Mouse (Mus musculus): ENCODE measurements at regions not wholly inside any gene's neighbourhood (a gene's known extent, or its start where the extent isn't known, plus 50 kb on each side); places are given as distances from the start of the nearest gene placed in this dataset.

DNA sequence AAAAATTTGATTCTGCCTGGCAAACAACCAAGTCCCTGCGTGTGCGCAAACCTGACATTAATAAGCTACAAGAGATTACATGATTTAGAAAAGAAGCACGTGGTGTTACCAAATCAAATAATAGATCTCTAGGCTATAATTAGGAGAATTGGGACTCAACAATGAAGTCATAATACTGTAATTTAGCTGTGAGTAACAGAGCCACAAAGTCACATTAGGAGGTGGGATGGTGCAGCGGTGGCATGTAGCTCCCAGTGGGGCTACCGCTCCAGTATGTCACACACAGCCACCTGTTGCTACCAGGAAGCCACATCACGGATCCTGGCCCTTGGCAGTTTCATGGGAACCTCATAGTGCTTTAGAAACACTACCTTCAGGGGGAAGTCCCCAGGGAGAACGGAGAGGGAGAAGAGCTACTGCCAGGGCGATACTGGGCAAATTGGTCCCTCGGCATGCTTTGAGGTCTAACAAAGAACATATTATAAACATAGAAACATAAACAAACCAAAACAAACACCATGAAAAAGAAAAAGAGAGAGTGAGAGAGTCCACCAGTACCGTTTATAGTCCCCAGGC lies 551.2 kb downstream of the Insc start:
- Histone ChIP-seq H3K4me2 (ENCODE audit: low read depth) (no peak overlapping the region), H3K27ac (no peak overlapping the region), H3K4me1 (replicated peaks; ENCODE audit: control insufficient read depth in 2 of 2, insufficient read depth in 2 of 2, low read length in 1 of 2) (no peaks in the 10 kb centered on the region), H3K4me3 (ENCODE audit: insufficient read depth in 1 of 2, low read depth in 2 of 2, low read length in 2 of 2) (no peak overlapping the region), H3K27me3 (ENCODE audit: control insufficient read depth, insufficient read depth, low read length) (no peaks in the 10 kb centered on the region), H3K9me3 (ENCODE audit: control insufficient read depth, low read length) (no peaks in the 10 kb centered on the region), H3K36me3 (replicated peaks; ENCODE audit: control insufficient read depth, insufficient read depth, low read depth) (no peaks in the 10 kb centered on the region), H3K9ac (replicated peaks) (no peak overlapping the region)
- 64% methylated on average over 10 of the region's 10 CpGs for WGBS (ENCODE audit: insufficient replicate concordance)
- ATAC-seq (ENCODE audit: insufficient read depth) (no peak), DNase-seq (ENCODE audit: low read depth in 3 of 3, low spot score in 3 of 3) (no peak)
- no peak for TF ChIP-seq EP300 (IDR thresholded peaks at IDR 0.05; ENCODE audit: low read depth)
- TF ChIP-seq CTCF (IDR thresholded peaks at IDR 0.05; ENCODE audit: low read depth): no peak

DNA sequence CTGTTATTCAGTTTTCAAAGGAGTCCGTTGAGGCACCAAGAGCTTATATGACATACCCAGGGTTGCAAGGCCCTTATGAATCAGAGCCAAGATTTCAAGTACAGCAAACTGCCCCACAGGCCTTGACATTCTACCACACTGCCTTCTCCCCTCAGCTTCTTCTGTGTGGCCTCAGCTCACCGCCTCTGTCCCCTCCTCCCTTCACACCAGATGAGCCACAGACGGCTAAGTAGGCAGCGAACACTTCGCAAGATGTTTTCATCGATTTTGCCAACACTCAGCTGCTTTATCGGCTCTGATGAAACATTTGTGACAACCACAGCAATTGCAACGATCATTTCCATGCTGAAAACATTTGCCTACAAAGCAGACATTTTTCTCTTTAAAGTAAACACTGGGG lies 556.7 kb downstream of the Insc start:
- DNase-seq (ENCODE audit: low read depth in 3 of 3, low spot score in 3 of 3): no peak
- WGBS (ENCODE audit: insufficient replicate concordance): 64% methylated on average over 8 of the region's 8 CpGs

DNA sequence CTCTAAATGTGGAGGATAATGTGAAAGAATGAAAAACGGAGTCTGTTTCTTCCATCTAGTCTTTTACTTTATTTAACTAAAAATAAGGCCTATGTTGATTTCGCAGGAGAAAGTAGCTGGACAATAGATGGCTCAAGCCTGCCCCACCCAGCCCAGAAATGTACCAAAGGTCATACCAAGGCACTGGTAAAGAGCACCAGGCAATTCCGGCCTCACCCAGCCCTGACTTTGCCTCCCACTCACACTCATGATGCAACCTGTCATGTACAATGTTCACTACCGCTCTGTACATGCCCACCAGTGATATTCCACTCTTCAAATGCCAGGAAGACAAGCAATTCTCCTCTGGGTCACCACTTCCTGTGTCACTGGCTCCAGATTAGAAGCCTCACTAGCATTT lies 564.9 kb downstream of the Insc start:
- 46% methylated on average over 4 of the region's 4 CpGs for WGBS (ENCODE audit: insufficient replicate concordance)
- no peak for ATAC-seq (ENCODE audit: insufficient read depth)
- Histone ChIP-seq H3K9ac (replicated peaks) (no peak overlapping the region), H3K27me3 (ENCODE audit: control insufficient read depth, insufficient read depth, low read length) (no peaks in the 10 kb centered on the region), H3K9me3 (ENCODE audit: control insufficient read depth, low read length) (no peaks in the 10 kb centered on the region), H3K4me1 (replicated peaks; ENCODE audit: control insufficient read depth in 2 of 2, insufficient read depth in 2 of 2, low read length in 1 of 2) (no peaks in the 10 kb centered on the region), H3K27ac (no peak overlapping the region), H3K36me3 (replicated peaks; ENCODE audit: control insufficient read depth, insufficient read depth, low read depth) (no peaks in the 10 kb centered on the region), H3K4me3 (ENCODE audit: insufficient read depth in 1 of 2, low read depth in 2 of 2, low read length in 2 of 2) (no peak overlapping the region), H3K4me2 (ENCODE audit: low read depth) (no peak overlapping the region)
- DNase-seq (ENCODE audit: low read depth in 3 of 3, low spot score in 3 of 3): no peak
- TF ChIP-seq EP300 (IDR thresholded peaks at IDR 0.05; ENCODE audit: low read depth) (no peak), CTCF (IDR thresholded peaks at IDR 0.05; ENCODE audit: low read depth) (no peak)

More for the DNA sequence above, 556.7 kb downstream of the Insc start:
- H3K27me3 ChIP-seq (ENCODE audit: control insufficient read depth, insufficient read depth, low read length): no peaks in the 10 kb centered on the region
- no peak overlapping the region for H3K4me2 ChIP-seq (ENCODE audit: low read depth)
- H3K4me1 ChIP-seq (replicated peaks; ENCODE audit: control insufficient read depth in 2 of 2, insufficient read depth in 2 of 2, low read length in 1 of 2): no peaks in the 10 kb centered on the region
- TF ChIP-seq CTCF (IDR thresholded peaks at IDR 0.05; ENCODE audit: low read depth) (no peak), EP300 (IDR thresholded peaks at IDR 0.05; ENCODE audit: low read depth) (no peak)
- no peak overlapping the region for H3K9ac ChIP-seq (replicated peaks)
- no peaks in the 10 kb centered on the region for H3K36me3 ChIP-seq (replicated peaks; ENCODE audit: control insufficient read depth, insufficient read depth, low read depth)
- H3K9me3 ChIP-seq (ENCODE audit: control insufficient read depth, low read length): no peaks in the 10 kb centered on the region
- no peak overlapping the region for H3K27ac ChIP-seq
- no peak for ATAC-seq (ENCODE audit: insufficient read depth)
- no peak overlapping the region for H3K4me3 ChIP-seq (ENCODE audit: insufficient read depth in 1 of 2, low read depth in 2 of 2, low read length in 2 of 2)

DNA sequence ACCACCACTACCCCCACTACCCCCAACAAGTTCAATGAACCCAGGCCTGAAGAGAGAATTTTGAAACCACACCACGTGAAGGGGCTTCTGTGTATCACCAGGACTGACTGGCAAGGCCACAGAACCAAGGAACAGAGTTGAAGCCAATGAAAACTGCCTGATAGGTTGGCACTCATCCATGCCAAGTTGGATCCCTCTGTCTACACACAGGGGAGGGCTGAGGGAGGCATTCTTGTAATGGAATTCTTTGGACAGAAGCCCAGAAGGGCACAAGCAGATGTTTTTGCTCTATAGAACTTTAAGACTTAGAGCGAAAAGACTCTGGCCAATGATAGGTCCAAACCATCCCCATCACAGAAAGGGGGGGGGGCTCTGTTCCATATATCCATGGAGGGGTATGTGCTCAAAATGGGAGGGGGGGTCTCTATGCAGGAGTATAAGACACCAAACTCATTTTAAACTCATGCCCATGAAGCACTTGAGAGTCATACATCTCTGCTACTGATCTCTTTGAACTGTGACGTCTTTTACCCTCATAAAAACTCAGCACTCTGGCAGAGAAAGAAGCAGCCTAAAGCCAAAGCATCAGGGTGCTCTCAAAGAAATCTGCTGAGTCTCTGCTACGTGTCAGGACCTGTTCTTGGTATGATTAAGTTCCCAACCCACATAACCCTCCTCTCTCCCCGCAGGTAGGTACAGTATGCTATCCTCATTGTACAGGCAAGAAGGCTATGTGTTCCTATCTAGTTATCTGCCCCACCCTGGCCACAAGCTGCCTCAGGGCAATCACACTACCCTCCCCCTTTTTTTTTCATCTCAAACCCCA lies 567.1 kb downstream of the Insc start:
- Histone ChIP-seq H3K36me3 (replicated peaks; ENCODE audit: control insufficient read depth, insufficient read depth, low read depth) (no peaks in the 10 kb centered on the region), H3K4me2 (ENCODE audit: low read depth) (no peak overlapping the region), H3K27ac (no peak overlapping the region), H3K27me3 (ENCODE audit: control insufficient read depth, insufficient read depth, low read length) (no peaks in the 10 kb centered on the region), H3K9me3 (ENCODE audit: control insufficient read depth, low read length) (no peaks in the 10 kb centered on the region), H3K9ac (replicated peaks) (no peak overlapping the region), H3K4me3 (ENCODE audit: insufficient read depth in 1 of 2, low read depth in 2 of 2, low read length in 2 of 2) (no peak overlapping the region), H3K4me1 (replicated peaks; ENCODE audit: control insufficient read depth in 2 of 2, insufficient read depth in 2 of 2, low read length in 1 of 2) (no peaks in the 10 kb centered on the region)
- WGBS (ENCODE audit: insufficient replicate concordance): 41% methylated on average over 5 of the region's 5 CpGs
- no peak for TF ChIP-seq CTCF (IDR thresholded peaks at IDR 0.05; ENCODE audit: low read depth)
- TF ChIP-seq EP300 (IDR thresholded peaks at IDR 0.05; ENCODE audit: low read depth): no peak
- DNase-seq (ENCODE audit: low read depth in 3 of 3, low spot score in 3 of 3) (no peak), ATAC-seq (ENCODE audit: insufficient read depth) (no peak)

DNA sequence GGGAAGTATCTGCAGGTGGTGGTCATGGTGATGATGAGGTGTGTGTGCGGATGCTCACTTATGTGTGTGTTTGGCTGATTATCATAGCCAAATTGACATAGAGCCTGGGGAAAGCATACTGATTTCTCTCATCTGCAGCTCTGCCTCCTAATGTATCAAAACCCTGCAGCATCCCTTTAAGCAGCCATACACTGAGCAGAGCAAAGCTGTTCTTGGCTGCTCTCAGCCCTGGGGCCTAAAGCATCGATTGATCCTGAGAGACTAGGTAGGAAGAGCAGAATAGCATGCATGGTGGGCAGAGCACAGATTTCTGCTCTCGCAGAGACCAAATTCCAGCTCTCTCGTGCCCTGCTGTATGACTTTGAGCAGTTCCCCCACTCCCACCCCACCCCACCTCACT lies 576.0 kb downstream of the Insc start:
- DNase-seq (ENCODE audit: low read depth in 3 of 3, low spot score in 3 of 3) (no peak), ATAC-seq (ENCODE audit: insufficient read depth) (no peak)
- Histone ChIP-seq H3K4me3 (ENCODE audit: insufficient read depth in 1 of 2, low read depth in 2 of 2, low read length in 2 of 2) (no peak overlapping the region), H3K4me2 (ENCODE audit: low read depth) (no peak overlapping the region), H3K9ac (replicated peaks) (no peak overlapping the region), H3K27ac (no peak overlapping the region), H3K27me3 (ENCODE audit: control insufficient read depth, insufficient read depth, low read length) (no peaks in the 10 kb centered on the region), H3K4me1 (replicated peaks; ENCODE audit: control insufficient read depth in 2 of 2, insufficient read depth in 2 of 2, low read length in 1 of 2) (no peaks in the 10 kb centered on the region), H3K36me3 (replicated peaks; ENCODE audit: control insufficient read depth, insufficient read depth, low read depth) (no peaks in the 10 kb centered on the region), H3K9me3 (ENCODE audit: control insufficient read depth, low read length) (no peaks in the 10 kb centered on the region)
- 55% methylated on average over 4 of the region's 4 CpGs for WGBS (ENCODE audit: insufficient replicate concordance)
- TF ChIP-seq CTCF (IDR thresholded peaks at IDR 0.05; ENCODE audit: low read depth) (no peak), EP300 (IDR thresholded peaks at IDR 0.05; ENCODE audit: low read depth) (no peak)
